Mouse (Mus musculus): ENCODE results near the gene Rela. TPM values are rescaled to one million over a fixed set of nuclear protein-coding genes. Genes with fewer than 3 reads are reported as not detected.
A peak's percentile ranks its signal among the peaks of the same experiment; 100 is the strongest.

Gene Rela
- polyA plus RNA-seq, 1 experiment = 56.5 TPM

GRCm38 (mm10) chr19:5609547-5610404 lies 27.5 kb upstream of the Rela start, which contains the start of gene Kat5:
Gene Kat5, minus strand, starts transcription at chr19:5610237.
- Histone ChIP-seq H3K27me3 (ENCODE audit: control insufficient read depth, insufficient read depth, insufficient read length) (no peaks in the 10 kb centered on the region), H3ac (ENCODE audit: control insufficient read depth, insufficient read length, low read depth) (peak within 1 kb of the TSS; percentile 89), H3K79me3 (ENCODE audit: low read depth) (peaks cover 3% of the 10 kb centered on the region), H3K36me3 (ENCODE audit: control insufficient read depth, insufficient read depth) (peaks cover 38% of the 10 kb centered on the region), H3K4me3 (ENCODE audit: insufficient read depth, poor library complexity, severe bottlenecking) (peak within 1 kb of the TSS; percentile 46), H3K79me2 (ENCODE audit: control insufficient read depth, insufficient read depth) (peaks cover 21% of the 10 kb centered on the region)
- TF ChIP-seq FOSL1 (IDR thresholded peaks at IDR 0.05; ENCODE audit: insufficient read depth, low read length, poor library complexity, severe bottlenecking) (no peak), MAX (IDR thresholded peaks at IDR 0.05) (no peak), CTCF (IDR thresholded peaks at IDR 0.05; ENCODE audit: control insufficient read depth, insufficient read depth, insufficient read length) (no peak), USF1 (IDR thresholded peaks at IDR 0.05; ENCODE audit: low read depth) (peak; percentile 98)

GRCm38 (mm10) chr19:5611973-5612372 lies 25.3 kb upstream of the Rela start:
- no peak overlapping the region for H3K4me3 ChIP-seq (ENCODE audit: insufficient read depth, poor library complexity, severe bottlenecking)
- H3K79me2 ChIP-seq (ENCODE audit: control insufficient read depth, insufficient read depth) = peaks cover 21% of the 10 kb centered on the region
- peaks cover 3% of the 10 kb centered on the region for H3K79me3 ChIP-seq (ENCODE audit: low read depth)
- peaks cover 18% of the 10 kb centered on the region for H3K36me3 ChIP-seq (ENCODE audit: control insufficient read depth, insufficient read depth)
- H3K27me3 ChIP-seq (ENCODE audit: control insufficient read depth, insufficient read depth, insufficient read length) = no peaks in the 10 kb centered on the region
- TF ChIP-seq USF1 (IDR thresholded peaks at IDR 0.05; ENCODE audit: low read depth) = no peak
- TF ChIP-seq MAX (IDR thresholded peaks at IDR 0.05) = no peak
- TF ChIP-seq CEBPB (IDR thresholded peaks at IDR 0.05; ENCODE audit: low read depth) = no peak
- TF ChIP-seq CTCF (IDR thresholded peaks at IDR 0.05; ENCODE audit: control insufficient read depth, insufficient read depth, insufficient read length) = no peak
- no peak for TF ChIP-seq MYOD1 (IDR thresholded peaks at IDR 0.05; ENCODE audit: control insufficient read depth, insufficient read length, low read depth)
- TF ChIP-seq FOSL1 (IDR thresholded peaks at IDR 0.05; ENCODE audit: insufficient read depth, low read length, poor library complexity, severe bottlenecking) = no peak
- no peak overlapping the region for H3ac ChIP-seq (ENCODE audit: control insufficient read depth, insufficient read length, low read depth)

- H3K79me3 ChIP-seq (ENCODE audit: low read depth) = peaks cover 3% of the 10 kb centered on the region
- H3K79me2 ChIP-seq (ENCODE audit: control insufficient read depth, insufficient read depth) = peaks cover 17% of the 10 kb centered on the region
- peaks cover 8% of the 10 kb centered on the region for H3K36me3 ChIP-seq (ENCODE audit: control insufficient read depth, insufficient read depth)
- H3K4me3 ChIP-seq (ENCODE audit: insufficient read depth, poor library complexity, severe bottlenecking) = no peak overlapping the region
- no peaks in the 10 kb centered on the region for H3K27me3 ChIP-seq (ENCODE audit: control insufficient read depth, insufficient read depth, insufficient read length)
- no peak overlapping the region for H3ac ChIP-seq (ENCODE audit: control insufficient read depth, insufficient read length, low read depth)
- no peak for TF ChIP-seq MYOG (IDR thresholded peaks at IDR 0.05; ENCODE audit: control insufficient read depth, extremely low read depth, insufficient read length)
- no peak for TF ChIP-seq MYOD1 (IDR thresholded peaks at IDR 0.05; ENCODE audit: control insufficient read depth, insufficient read length, low read depth)
- TF ChIP-seq FOSL1 (IDR thresholded peaks at IDR 0.05; ENCODE audit: insufficient read depth, low read length, poor library complexity, severe bottlenecking) = no peak
- no peak for TF ChIP-seq MAX (IDR thresholded peaks at IDR 0.05)
- no peak for TF ChIP-seq CEBPB (IDR thresholded peaks at IDR 0.05; ENCODE audit: low read depth)
- TF ChIP-seq CTCF (IDR thresholded peaks at IDR 0.05; ENCODE audit: control insufficient read depth, insufficient read depth, insufficient read length) = no peak
- no peak for TF ChIP-seq USF1 (IDR thresholded peaks at IDR 0.05; ENCODE audit: low read depth)
These were observed 24.4 kb upstream of the Rela start for GRCm38 (mm10) chr19:5612762-5613411.

- H3K4me3 ChIP-seq (ENCODE audit: insufficient read depth, poor library complexity, severe bottlenecking) = no peak overlapping the region
- H3K79me3 ChIP-seq (ENCODE audit: low read depth) = no peaks in the 10 kb centered on the region
- H3K79me2 ChIP-seq (ENCODE audit: control insufficient read depth, insufficient read depth) = no peaks in the 10 kb centered on the region
- H3K27me3 ChIP-seq (ENCODE audit: control insufficient read depth, insufficient read depth, insufficient read length) = no peaks in the 10 kb centered on the region
- no peaks in the 10 kb centered on the region for H3K36me3 ChIP-seq (ENCODE audit: control insufficient read depth, insufficient read depth)
- TF ChIP-seq CEBPB (IDR thresholded peaks at IDR 0.05; ENCODE audit: low read depth) (no peak), MYOG (IDR thresholded peaks at IDR 0.05; ENCODE audit: control insufficient read depth, extremely low read depth, insufficient read length) (no peak), USF1 (IDR thresholded peaks at IDR 0.05; ENCODE audit: low read depth) (no peak), CTCF (IDR thresholded peaks at IDR 0.05; ENCODE audit: control insufficient read depth, insufficient read depth, insufficient read length) (no peak), MAX (IDR thresholded peaks at IDR 0.05) (no peak), FOSL1 (IDR thresholded peaks at IDR 0.05; ENCODE audit: insufficient read depth, low read length, poor library complexity, severe bottlenecking) (no peak)
- no peak overlapping the region for H3ac ChIP-seq (ENCODE audit: control insufficient read depth, insufficient read length, low read depth)
These were observed 22.3 kb upstream of the Rela start for GRCm38 (mm10) chr19:5614953-5615352.

- no peaks in the 10 kb centered on the region for H3K27me3 ChIP-seq (ENCODE audit: control insufficient read depth, insufficient read depth, insufficient read length)
- TF ChIP-seq MAX (IDR thresholded peaks at IDR 0.05) (no peak), FOSL1 (IDR thresholded peaks at IDR 0.05; ENCODE audit: insufficient read depth, low read length, poor library complexity, severe bottlenecking) (no peak), MYOG (IDR thresholded peaks at IDR 0.05; ENCODE audit: control insufficient read depth, extremely low read depth, insufficient read length) (no peak), CEBPB (IDR thresholded peaks at IDR 0.05; ENCODE audit: low read depth) (no peak), MYOD1 (IDR thresholded peaks at IDR 0.05; ENCODE audit: control insufficient read depth, insufficient read length, low read depth) (no peak), USF1 (IDR thresholded peaks at IDR 0.05; ENCODE audit: low read depth) (no peak), CTCF (IDR thresholded peaks at IDR 0.05; ENCODE audit: control insufficient read depth, insufficient read depth, insufficient read length) (no peak)
- no peaks in the 10 kb centered on the region for H3K36me3 ChIP-seq (ENCODE audit: control insufficient read depth, insufficient read depth)
- H3K79me2 ChIP-seq (ENCODE audit: control insufficient read depth, insufficient read depth) = no peaks in the 10 kb centered on the region
- H3ac ChIP-seq (ENCODE audit: control insufficient read depth, insufficient read length, low read depth) = no peak overlapping the region
- no peak overlapping the region for H3K4me3 ChIP-seq (ENCODE audit: insufficient read depth, poor library complexity, severe bottlenecking)
- H3K79me3 ChIP-seq (ENCODE audit: low read depth) = no peaks in the 10 kb centered on the region
These were observed 17.3 kb upstream of the Rela start for GRCm38 (mm10) chr19:5620007-5620406.
